Mouse (Mus musculus) spleen, adult 18-20 months (tissue): ENCODE results near the gene Morc3.
A peak's percentile ranks its signal among the peaks of the same experiment; 100 is the strongest.
"Not testable (repeated sequence)": the region's sequence is repeated elsewhere in the genome, so short reads cannot be mapped to it uniquely, and the experiment has no call there.

Experiments
- DNase-seq, 2 experiments: peaks; one replicate each; pipeline ENCODE4 v3.0.0; 2022; ENCODE audit warnings: mixed read lengths in 2 of 2

The Morc3 gene

DNA sequence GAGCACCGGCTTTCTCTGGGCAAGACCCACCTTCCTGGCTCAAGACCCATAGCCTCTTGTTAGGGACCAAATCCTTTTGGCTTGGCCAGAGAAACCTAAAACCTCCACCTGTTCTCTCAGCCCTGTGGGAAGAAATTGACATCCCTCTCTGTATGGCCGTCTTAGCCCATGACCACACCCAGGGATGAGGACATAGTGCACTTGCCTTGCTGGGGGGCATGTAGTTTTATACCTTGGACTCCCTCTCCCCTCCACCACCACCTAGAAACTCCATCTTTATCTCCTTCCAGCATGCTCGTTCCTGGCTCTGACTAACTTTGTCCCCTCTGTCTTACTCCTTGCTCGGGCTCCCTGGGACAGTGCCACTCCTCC, 12.6 kb upstream of the Morc3 start:
- no peak for DNase-seq

DNA sequence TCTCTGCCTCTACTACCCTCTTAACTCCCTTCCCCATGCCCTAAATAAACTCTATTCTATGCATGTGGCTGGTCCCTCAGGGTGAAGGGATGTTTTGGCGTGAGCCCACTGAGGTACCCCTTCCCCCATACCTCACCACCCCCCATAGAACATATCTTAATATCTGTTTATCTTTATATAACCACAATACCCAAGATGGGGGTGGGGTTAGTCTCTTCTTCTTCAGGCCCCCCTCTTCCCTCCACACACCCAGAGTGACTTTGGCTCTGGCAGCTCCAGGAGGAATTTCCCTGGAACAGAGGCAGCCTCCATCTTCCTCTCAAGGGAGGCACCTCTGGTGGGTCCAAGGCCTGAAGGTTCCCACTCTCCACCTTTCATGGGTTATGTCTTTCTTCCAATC, 11.9 kb upstream of the Morc3 start:
- no peak for DNase-seq

DNA sequence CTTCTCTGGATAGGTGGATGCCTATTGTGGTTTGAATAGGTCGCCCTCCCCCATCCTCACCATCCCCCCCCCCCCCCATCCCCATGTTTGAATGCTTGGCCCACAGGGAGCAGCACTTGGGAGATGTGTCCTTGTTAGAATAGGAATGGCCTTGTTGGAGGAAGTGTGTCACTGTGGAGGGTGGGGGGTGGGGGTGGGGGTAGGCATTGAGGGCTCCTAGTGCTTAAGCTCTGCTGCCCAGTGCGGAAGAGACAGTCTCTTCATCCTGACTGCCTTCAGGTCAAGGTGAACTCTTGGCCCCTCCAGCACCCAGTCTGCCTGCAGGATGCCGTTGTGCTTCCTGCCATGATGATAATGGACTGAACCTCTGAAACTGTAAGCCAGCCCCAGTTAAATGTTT, 10.2 kb upstream of the Morc3 start:
- no peak for DNase-seq

DNA sequence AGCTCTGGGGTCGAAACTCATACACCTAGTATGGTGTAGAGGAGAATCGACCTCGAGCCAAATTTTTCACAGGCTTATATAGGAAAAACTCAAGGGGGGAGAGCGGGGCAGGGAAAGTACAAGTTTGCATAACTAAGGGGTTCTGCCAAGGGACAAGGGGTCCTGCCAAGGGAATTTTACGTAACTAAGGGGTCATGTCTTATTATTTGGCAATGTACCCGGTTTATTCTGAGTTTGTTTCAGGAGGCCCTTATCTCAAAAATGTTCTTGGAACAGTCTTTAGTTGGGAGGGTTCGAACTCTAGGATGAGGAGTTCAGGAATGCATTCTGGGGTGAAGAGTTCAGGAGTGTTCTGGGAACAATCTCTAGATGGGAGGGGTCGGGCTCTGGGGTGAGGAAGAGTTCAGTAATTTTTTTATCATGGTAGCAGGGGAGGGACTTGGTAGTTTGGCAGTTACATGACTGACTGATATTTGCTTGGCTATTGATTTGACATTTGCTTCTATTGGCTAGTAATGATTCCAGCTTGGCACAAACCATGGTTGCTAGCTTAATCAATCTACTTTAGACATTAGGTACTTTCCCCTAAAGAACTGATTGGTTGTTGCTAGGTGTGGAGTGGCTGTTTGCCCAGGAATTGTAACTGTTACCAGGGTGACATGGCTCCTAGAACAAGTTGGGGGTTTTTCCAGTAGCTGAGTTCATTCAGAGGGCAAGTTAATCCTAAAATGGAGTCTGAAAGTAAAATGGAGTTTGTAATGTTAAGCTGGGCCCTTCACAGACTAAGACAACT, 9.3 kb upstream of the Morc3 start:
- DNase-seq = not testable (repeated sequence)

DNA sequence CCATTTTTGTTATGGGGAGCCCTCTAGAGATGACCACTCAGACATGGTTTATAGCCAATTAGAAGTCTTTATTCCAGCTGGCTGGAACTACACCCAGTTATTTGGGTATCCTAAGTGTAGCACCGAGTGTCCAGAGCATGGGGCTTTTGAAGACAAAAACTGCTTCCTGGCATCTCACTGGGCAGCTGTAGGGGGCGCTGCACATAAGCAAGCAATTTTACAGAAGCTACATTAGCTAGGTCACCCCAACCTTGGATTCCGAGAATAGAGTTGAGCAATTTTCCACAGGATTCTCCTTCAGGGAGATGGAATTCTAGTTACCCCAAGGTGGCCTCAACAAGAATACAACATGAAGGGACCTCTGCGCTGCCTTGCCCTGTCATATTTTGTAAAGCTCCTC, 7.1 kb upstream of the Morc3 start:
- no peak for DNase-seq

DNA sequence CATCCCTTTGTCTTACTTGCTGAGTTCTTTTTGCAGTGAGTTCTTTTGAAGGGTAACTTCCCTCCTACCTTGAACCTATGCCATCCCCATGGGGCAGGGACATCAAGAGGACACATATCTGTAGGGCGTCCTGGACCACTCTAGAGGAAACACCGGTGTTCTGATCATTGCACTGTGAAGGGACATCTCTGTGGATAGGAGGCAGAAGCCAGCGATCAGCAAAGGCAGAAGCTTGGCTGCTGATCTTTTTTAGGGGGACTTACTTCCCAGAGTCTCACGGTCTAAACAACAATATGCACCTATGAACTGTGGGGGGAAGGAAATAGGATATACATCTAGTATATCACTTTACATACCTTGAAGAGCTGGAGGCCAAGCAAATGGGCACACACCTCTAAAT, 6.5 kb upstream of the Morc3 start:
- no peak for DNase-seq

DNA sequence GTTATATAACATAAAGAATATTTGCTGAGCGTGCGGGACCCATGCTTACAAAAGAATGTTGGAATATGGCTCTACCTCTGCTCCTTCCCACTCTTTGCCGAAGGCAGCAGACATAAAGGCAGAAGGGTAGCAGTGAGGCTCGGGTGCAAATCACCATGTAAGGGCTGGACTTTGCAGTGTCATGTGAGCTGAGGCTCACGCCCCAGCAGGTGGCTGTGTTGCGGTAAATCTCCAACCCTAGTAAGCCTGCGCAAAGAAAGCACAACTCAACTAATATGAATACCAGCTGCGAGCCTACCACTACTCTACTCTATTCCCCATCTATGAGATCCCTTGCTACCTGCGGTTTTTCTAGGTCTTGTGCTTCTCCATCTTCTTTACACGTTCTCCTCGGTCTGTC, 5.9 kb upstream of the Morc3 start:
- DNase-seq = no peak

DNA sequence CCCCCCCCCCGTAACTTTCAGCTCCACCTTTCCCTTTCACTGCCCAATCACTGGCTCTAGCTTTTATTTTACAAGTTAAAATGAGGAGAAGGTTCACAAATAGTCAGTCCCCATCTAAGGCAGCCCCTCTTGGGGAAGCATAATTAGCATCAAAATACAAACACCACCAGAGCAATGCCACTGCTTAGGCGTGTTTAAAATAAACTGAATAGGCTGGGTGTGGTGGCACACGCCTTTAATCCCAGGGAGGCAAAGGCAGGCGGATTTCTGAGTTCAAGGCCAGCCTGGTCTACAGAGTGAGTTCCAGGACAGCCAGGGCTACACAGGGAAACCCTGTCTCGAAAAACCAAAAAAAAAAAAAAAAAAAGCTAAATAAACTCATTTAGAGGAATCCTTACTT, 5.4 kb upstream of the Morc3 start:
- DNase-seq = not testable (repeated sequence)

DNA sequence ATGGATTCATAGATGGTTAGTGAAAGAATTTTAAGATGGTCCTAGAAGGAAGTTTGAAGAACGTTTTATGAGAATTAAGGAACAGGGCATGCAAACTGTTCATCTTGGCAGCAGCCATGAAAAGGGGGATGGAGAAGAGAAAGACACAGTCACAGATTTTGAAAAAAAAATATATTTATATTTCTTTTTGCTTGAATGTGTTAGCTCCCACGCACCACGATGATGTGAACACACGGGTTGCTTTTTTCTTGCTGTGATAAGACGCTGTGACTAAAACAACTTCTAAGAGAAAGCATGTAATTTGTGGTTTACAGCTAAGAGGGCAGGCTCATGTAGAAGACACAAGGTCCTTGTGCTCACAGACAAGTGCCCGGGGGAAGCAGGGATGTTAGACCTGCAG, 5.0 kb upstream of the Morc3 start:
- no peak for DNase-seq

DNA sequence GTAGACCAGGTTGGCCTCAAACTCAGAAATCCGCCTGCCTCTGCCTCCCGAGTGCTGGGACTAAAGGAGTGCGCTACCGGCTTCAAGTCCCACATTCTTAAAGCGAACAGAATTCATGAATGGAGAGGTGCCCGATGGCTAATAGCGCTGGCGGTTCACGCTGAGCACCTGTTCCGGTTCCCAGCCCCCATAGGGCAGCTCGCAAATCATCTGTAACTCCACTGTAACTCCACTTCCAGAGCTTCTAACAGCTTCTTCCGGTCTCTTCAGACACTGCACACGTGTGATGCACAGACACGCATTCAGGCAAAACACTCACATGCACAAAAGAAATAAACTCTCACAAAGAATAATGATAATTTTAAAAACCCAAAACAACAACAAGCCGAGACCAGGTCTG, 2.4 kb upstream of the Morc3 start:
- no peak for DNase-seq

DNA sequence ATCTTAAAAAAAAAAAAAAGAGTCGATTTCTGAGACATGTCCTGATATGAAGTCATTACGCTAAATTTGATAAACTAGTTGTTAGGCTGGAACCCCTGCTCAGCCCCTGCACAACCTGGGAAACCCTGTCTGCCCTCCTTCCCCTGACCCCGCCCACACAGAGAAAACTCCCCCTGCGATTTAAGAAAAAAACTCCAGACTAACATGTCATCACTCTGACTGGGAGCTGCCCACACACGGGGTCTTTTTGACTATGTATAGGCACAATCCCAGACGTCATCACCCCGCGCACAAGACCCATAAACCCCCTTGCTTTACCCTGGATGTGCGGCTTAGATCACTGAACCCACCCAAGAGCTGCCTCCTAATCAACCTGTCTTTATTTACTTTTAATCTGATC, 1.9 kb upstream of the Morc3 start:
- DNase-seq = no peak

DNA sequence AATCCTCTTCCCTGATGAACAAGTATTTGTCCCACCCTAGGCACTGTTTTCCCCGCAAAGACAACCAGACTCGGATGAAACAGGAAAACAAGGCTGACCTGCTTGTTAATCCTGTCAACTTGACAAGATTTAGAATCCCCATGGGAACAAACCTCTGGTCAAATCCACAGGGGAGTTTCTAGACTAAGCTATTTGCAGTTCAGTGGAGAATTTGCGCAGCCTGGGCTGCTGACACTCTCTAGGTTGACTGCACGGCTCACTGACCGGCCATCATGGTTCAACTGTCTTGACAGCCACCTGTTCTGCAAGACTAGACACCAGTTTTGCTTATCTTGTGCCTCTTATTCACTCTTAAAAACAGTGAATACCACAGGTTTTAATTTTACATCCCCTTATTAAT, 1.0 kb upstream of the Morc3 start:
- peak in 1 of 2 experiments; percentile 27 for DNase-seq

DNA sequence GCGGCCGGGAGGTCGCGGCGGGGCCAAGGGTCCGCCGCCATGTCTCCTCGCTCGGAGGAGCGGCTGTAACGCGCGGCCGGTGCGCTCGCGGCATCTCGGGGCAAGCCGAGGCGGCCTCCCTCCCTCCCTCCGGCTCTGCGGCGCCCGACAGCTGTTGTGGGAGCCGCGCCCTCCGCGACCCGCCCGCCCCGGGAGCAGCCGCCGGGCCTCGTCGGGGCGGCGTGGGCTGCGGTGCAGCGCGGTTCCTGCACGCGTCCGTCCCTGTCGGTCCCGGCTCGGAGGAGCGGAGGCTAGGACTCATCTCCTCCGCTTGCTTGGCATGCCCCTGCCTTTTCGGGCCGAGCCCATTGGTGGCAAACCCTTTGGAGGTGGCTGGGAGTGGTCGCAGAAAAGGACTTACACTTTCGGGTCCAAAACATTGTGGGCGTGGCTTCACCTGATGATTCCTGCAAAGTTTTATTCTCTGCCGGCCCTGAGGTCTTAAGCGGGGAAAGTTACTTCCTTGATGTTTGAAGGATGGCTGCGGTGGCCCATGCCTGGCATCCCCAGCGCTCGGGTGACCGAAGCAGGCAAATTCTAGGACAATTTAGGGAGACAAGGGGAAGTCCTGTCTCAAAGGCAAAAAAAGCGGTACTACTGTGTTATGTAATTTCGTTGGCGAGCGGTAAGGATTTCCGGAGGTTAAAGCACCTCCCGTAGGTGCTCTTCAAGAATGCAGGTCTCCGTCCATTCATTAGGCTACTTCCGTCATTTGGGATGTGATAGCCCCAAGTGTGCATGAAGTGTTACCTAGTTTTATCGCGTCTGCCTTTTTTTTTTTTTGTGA, 743 bp downstream of the Morc3 start:
- DNase-seq = peak; percentile 61 to 68

DNA sequence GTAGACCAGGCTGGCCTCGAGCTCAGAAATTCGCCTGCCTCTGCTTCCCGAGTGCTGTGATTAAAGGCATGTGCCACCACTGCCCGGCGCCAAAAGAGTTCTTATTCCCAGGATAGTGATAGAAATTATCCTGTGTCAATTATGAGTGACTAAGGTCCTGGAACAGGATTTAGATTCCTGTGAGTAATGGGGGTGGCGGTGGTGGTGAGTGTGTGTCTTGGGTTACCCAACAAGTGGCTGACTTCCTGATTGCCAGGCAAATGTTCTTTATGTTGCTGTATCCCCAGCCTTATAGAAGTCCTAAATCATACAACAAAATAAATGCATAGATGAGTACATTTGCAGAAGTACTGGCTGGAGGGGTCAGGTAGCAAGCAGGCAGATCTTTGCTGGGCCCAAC, 1.6 kb downstream of the Morc3 start:
- no peak for DNase-seq

DNA sequence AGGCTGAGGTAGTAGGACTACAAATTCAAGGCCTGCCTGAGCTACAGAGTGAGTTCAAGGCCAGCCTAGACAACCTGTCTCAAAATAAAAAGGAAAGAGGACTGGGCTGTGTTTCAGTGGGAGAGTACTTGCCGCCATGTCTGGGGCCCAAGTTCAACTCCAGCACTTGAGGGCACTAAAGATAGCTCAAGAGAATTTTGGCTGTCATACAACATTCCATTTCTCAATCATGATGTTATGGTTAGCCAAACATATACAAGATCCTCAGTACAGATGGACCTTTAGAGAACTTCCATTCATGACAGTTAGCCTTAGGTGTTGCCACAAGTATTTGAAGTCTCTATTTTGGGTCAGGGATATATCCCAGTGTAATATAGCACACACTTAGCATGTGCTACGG, 2.2 kb downstream of the Morc3 start:
- DNase-seq = no peak

DNA sequence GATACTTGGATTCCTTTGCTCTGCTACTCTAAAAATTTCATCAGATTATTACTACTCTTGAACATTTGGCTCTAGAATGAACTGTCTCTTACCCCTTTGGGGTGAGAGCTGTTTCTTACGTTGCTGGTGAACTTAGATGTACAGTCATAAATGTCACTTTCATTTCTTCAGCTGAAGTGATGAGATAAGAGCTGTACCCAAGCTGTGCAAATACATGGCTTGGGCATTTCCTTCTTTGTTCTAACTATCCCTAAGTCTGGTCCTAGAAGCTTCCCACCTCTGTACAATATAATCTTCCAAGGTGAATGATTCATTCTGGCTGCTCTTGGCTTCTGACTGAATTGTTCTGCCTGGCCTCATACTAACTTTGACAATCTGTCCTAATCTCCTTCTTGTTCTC, 7.1 kb downstream of the Morc3 start:
- DNase-seq = no peak

DNA sequence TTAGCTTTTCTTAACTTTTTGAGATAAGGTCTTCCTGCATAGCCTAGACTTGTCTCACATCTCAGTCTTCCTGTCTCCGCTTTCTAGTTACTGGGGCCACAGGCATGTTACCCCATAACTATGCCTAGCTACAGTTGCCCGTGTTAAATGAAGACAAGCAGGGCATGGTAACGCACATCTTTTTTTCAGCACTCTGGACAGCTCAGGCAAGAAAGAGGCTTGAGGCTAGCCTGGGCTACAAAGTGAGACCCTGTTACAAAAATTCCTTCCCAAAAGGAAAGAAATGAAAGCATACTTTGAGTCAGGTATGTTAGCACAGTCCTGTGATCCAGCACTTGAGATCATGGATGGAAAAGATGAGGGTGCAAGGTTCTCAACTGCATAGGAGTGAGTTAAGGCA, 18.6 kb downstream of the Morc3 start:
- DNase-seq = no peak

DNA sequence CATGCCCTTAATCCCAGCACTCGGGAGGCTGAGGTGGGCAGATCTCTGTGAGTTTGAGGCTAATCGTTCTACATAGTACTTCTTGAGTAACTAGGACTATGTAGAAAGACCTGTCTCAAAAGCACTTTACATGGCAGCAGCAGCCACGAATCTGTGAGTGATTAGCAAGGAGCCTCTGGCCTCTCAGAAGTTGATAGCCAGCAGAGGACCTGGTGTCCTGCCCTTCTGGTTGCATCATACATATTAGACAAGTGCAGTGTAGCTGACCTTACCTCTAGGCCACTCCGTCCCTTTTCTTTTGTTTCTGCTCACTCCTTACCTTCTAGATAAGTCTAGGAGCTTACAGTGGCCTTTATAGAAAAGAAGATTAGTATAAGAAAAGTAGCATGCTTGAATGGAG, 28.0 kb downstream of the Morc3 start:
- DNase-seq = no peak

DNA sequence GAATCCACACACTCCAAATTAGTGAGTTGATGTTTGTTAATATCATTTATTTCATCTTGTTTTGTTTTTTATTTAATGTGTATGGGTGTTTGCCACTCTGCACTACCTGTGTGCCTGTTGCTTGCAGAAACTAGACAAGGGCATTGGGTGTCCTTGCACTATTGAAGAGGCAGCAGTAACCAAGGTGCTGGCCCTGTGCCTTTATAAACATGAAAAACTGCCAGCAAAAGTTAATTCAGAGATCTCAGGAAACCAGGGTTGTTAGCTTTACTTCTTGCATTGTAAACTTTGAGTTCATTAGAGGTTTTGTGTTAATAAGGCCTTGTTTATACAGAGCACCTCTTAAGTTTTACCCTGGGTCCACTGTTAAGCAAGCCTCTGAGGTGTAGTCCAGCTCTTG, 28.8 kb downstream of the Morc3 start:
- DNase-seq = no peak

DNA sequence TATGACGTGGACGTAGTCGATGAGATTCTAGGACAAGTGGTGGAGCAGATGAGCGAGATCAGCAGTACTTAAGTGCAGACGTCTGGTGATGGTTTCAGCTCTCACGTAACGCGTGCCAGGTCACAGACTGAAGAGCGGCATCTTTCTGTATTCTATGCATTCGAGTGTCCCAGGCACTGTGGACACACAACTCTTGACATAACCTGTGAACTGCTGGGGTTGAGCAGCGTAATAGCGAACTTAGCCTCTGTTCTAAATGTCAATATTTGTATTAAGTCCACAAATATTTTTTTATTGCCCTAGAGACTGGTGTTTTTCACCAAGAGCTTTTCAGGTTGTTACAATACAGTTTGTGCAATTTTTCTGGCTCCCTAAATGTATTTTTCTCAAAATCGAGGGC, 42.9 kb downstream of the Morc3 start:
- DNase-seq = no peak

DNA sequence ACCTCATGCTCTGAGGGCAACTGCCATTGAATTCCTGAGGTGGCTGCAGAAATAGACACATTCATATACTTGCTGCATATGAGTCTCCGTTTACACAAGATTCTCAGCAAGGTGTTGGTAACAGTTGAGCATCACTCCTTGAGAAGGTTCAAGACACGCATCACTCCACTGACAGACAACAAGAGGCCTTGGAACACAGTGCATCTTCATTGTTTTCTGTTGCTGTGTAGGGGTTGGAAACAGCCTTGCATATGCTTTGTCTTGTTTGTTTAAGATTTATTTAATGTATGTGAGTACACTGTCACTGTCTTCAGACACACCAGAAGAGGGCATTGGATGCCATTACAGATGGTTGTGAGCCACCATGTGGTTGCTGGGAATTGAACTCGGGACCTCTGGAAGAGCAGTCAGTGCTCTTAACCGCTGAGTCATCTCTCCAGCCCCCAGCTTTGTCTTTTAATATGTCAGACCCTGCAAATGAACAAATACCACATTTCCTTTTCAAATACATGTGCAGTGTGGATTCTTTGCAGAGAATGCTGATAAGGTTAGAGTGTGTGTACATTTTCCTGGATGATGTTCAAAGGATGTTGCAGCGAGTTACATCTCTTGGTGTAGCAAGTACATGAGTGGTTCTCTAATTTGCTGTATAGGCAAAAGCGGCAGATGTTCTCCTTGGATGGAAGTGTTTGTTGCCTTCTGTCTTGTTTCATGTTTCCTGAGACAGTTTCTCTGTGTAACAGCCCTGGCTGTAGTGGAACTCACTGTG, 45.9 kb downstream of the Morc3 start:
- DNase-seq = no peak

DNA sequence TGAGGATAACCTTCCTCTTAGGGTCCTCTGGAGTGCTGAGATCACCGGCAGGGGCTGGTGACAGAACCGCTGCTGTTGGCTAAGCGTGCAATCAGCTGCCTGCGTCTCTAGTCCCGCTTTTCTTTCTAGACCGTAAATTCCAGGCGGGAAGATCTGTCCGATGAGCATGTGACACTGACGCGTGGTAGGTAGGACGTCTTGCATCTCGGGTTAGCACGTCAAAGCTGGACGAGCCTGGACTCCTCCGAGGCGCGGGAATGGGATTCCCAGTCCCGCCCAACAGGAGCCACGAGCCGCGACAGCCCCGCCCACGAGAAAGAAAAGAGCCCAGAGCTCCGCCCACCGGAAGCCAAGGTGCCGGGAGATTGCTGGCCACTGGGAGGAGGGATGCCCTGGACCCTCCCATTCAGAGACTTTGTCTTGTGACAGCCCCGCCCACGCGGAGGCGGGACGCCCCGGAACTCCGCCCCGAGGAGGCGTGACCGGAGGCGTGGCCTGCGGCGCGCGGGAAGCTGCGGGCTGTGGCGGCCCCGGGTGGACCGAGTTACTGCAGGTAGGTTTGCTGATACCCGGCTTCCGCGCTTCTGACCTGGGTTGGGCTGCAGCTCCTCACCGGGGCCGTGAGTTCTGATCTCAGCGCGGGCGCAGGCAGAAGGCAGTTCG, 51.6 kb downstream of the Morc3 start, which contains the start of gene Chaf1b:
TSS of gene Chaf1b (plus strand) at position 479 of the 663 bp plus-strand sequence.
- peak; percentile 96 to 99 for DNase-seq
